Mouse (Mus musculus) heart, embryonic 12.5 days (tissue): ENCODE measurements around the gene Tbxas1. TPM values are rescaled to one million over a fixed set of nuclear protein-coding genes. Genes with fewer than 3 reads are reported as not detected.

ENCODE experiments used
- ATAC-seq: fragments of 200-750 bp; cut with Nextera tagmentation; 2 replicates; pipeline ENCODE4 v1.8.0; 2017; ENCODE audit warnings: moderate TSS enrichment, moderate library complexity; ENCODE audit not compliant: insufficient number of reproducible peaks, low FRiP score
- H3K27ac ChIP-seq: fragments of 300-500 bp; sonication (generic); 2 replicates; pipeline ENCODE4 v1.5.1; 2016; ENCODE audit warnings: mild to moderate bottlenecking, moderate library complexity; ENCODE audit not compliant: poor library complexity, severe bottlenecking
- H3K27me3 ChIP-seq: fragments of 300-500 bp; sonication (generic); replicated peaks from 2 replicates; pipeline ENCODE4 v1.6.1; 2016; ENCODE audit warnings: mild to moderate bottlenecking, moderate library complexity
- H3K36me3 ChIP-seq: fragments of 300-500 bp; sonication (generic); 2 replicates; pipeline ENCODE4 v1.6.1; 2016; ENCODE audit warnings: mild to moderate bottlenecking, moderate library complexity
- H3K4me1 ChIP-seq: fragments of 300-500 bp; sonication (generic); replicated peaks from 2 replicates; pipeline ENCODE4 v1.6.1; 2016; ENCODE audit warnings: mild to moderate bottlenecking
- H3K4me2 ChIP-seq: fragments of 300-500 bp; sonication (generic); 2 replicates; pipeline ENCODE4 v1.6.1; 2016; ENCODE audit warnings: mild to moderate bottlenecking, moderate library complexity
- H3K4me3 ChIP-seq: fragments of 300-500 bp; sonication (generic); 2 replicates; pipeline ENCODE4 v1.5.1; 2016; ENCODE audit warnings: mild to moderate bottlenecking
- H3K9ac ChIP-seq: fragments of 300-500 bp; sonication (generic); 2 replicates; pipeline ENCODE4 v1.6.1; 2016; ENCODE audit warnings: mild to moderate bottlenecking, moderate library complexity
- H3K9me3 ChIP-seq: fragments of 300-500 bp; sonication (generic); replicated peaks from 2 replicates; pipeline ENCODE4 v1.6.1; 2016; ENCODE audit warnings: mild to moderate bottlenecking, moderate library complexity
- WGBS: fragments of 180-500 bp; shearing (Covaris S2); methylation state at CpG from one replicate; pipeline ENCODE4 v1.1.7; 2016; 5-methylcytosine and 5-hydroxymethylcytosine counted together
- polyA plus RNA-seq: library from polyadenylated mRNA; unstranded; fragments of >200 nt; fragmentation: Nextera tagmentation; extraction: Ambion mirVana; gene quantifications from 2 replicates; pipeline ENCODE4 v1.2.1, GENCODE M21; 2016

The Tbxas1 gene
- polyA plus RNA-seq, 1 experiment from 2014 or later = 3.4 TPM

DNA sequence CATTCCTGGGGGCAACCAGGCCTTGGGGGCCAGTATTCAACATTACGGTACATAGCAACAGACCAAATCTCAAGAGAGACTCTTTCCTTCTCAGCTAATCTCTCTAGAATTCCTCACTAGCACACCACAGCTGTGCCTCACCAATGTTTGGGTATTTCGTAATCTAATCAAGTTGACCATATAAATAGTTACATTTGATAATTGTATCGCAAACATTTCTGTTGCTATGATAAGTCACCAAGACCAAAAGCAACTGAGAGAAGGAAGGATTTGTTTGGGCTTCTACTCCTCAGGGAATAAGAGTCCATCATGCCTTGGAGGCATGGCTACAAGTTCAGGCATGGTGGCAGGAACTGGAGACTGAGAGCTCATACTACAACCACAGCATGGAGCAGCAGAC, 67.6 kb downstream of the Tbxas1 start:
- no peaks in the 10 kb centered on the region for H3K36me3 ChIP-seq
- no peak overlapping the region for H3K27ac ChIP-seq
- peaks cover 4% of the 10 kb centered on the region; the same call in 1 of the 2 replicates for H3K9me3 ChIP-seq
- no peak overlapping the region for H3K4me2 ChIP-seq
- no peak overlapping the region for H3K4me3 ChIP-seq
- no peaks in the 10 kb centered on the region for H3K27me3 ChIP-seq
- WGBS = 81% methylated on average over 3 of the region's 3 CpGs
- no peak for ATAC-seq
- H3K4me1 ChIP-seq = peaks cover 18% of the 10 kb centered on the region
- no peak overlapping the region for H3K9ac ChIP-seq

GRCm38 (mm10) chr6:38944392-38944791, 69.2 kb downstream of the Tbxas1 start:
- H3K36me3 ChIP-seq = no peaks in the 10 kb centered on the region
- H3K9ac ChIP-seq = no peak overlapping the region
- no peak overlapping the region for H3K4me2 ChIP-seq
- peaks cover 10% of the 10 kb centered on the region for H3K4me1 ChIP-seq
- WGBS = 94% methylated on average over 8 of the region's 8 CpGs
- H3K27me3 ChIP-seq = no peaks in the 10 kb centered on the region
- H3K27ac ChIP-seq = no peak overlapping the region
- H3K9me3 ChIP-seq = peaks cover 4% of the 10 kb centered on the region; the same call in 1 of the 2 replicates
- H3K4me3 ChIP-seq = no peak overlapping the region
- no peak for ATAC-seq

- no peak overlapping the region for H3K27ac ChIP-seq
- no peak for ATAC-seq
- H3K4me1 ChIP-seq = peaks cover 14% of the 10 kb centered on the region
- peaks cover 4% of the 10 kb centered on the region; the same call in 1 of the 2 replicates for H3K9me3 ChIP-seq
- H3K4me2 ChIP-seq = no peak overlapping the region
- 84% methylated on average over 7 of the region's 7 CpGs for WGBS
- H3K4me3 ChIP-seq = no peak overlapping the region
- H3K9ac ChIP-seq = no peak overlapping the region
- H3K36me3 ChIP-seq = no peaks in the 10 kb centered on the region
- H3K27me3 ChIP-seq = no peaks in the 10 kb centered on the region
Observed at GRCm38 (mm10) chr6:38944826-38945225, 69.6 kb downstream of the Tbxas1 start.

DNA sequence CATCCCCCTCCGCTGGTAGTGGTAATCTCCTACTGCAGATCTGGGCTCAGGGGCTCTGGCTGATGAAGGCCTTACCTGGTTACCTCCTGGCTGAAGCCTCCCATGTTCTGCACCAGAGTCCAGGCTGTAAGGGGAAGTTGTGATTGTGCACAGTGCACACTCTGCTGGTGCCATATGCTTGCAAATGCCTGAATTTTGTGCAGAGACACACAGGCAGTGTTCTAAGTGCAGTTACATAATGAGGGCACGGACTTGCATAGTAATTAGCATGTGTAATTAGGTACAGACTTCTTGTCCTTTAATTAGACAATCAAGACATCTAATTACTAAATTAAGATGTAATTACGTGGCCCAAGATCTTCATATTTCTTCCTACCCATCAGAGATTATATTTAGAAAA, 70.5 kb downstream of the Tbxas1 start:
- Histone ChIP-seq H3K9ac (no peak overlapping the region), H3K27ac (no peak overlapping the region), H3K4me2 (no peak overlapping the region), H3K27me3 (no peaks in the 10 kb centered on the region), H3K36me3 (no peaks in the 10 kb centered on the region), H3K9me3 (peaks cover 4% of the 10 kb centered on the region; the same call in 1 of the 2 replicates), H3K4me3 (no peak overlapping the region), H3K4me1 (peaks cover 20% of the 10 kb centered on the region)
- 79% methylated on average over 3 of the region's 3 CpGs for WGBS
- ATAC-seq = no peak

GRCm38 (mm10) chr6:38947282-38947681, 72.1 kb downstream of the Tbxas1 start:
- no peak overlapping the region for H3K9ac ChIP-seq
- WGBS = 90% methylated on average over 4 of the region's 4 CpGs
- H3K4me1 ChIP-seq = peaks cover 20% of the 10 kb centered on the region
- H3K27ac ChIP-seq = no peak overlapping the region
- ATAC-seq = no peak
- no peak overlapping the region for H3K4me3 ChIP-seq
- H3K4me2 ChIP-seq = no peak overlapping the region
- H3K9me3 ChIP-seq = peaks cover 4% of the 10 kb centered on the region; the same call in 1 of the 2 replicates
- no peaks in the 10 kb centered on the region for H3K27me3 ChIP-seq
- no peaks in the 10 kb centered on the region for H3K36me3 ChIP-seq

DNA sequence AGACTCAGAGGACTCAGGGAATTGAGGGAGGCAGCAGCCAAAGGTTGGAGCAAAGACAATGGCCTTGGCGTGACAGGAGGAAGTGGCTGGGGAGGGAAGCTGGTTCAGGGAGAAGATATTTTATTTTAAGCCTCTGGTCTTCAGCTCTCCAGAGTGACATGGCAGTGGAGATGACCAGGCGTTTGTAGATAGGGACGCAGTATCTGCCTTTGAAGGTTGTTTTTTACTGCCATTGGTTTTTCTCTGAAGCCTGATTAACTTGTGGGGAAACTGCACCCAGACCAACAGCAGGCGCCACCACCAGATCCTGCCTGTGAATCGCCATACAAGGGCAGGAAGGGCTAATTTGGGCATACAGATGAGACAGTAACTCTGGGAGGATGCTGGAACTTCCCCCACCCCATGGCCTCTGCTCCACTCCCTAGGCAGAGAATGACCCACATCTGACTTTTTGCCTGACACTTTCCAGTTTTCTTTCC, 74.5 kb downstream of the Tbxas1 start:
- Histone ChIP-seq H3K27ac (peak overlapping the region; percentile 65), H3K36me3 (no peaks in the 10 kb centered on the region), H3K4me3 (no peak overlapping the region), H3K9me3 (no peaks in the 10 kb centered on the region), H3K4me2 (no peak overlapping the region; the same call in 1 of the 2 replicates), H3K9ac (no peak overlapping the region), H3K4me1 (peaks cover 23% of the 10 kb centered on the region), H3K27me3 (no peaks in the 10 kb centered on the region)
- 5% methylated on average over 5 of the region's 5 CpGs for WGBS
- ATAC-seq = peak; percentile 71

- Histone ChIP-seq H3K36me3 (no peaks in the 10 kb centered on the region), H3K4me3 (no peak overlapping the region), H3K27me3 (no peaks in the 10 kb centered on the region), H3K4me1 (peaks cover 23% of the 10 kb centered on the region), H3K9ac (no peak overlapping the region), H3K27ac (peak overlapping the region; percentile 65), H3K4me2 (no peak overlapping the region), H3K9me3 (no peaks in the 10 kb centered on the region)
- ATAC-seq = no peak
- WGBS = 19% methylated on average over 4 of the region's 4 CpGs
Observed at GRCm38 (mm10) chr6:38950341-38950740, 75.1 kb downstream of the Tbxas1 start.

GRCm38 (mm10) chr6:38950838-38951237, 75.6 kb downstream of the Tbxas1 start:
- Histone ChIP-seq H3K4me3 (no peak overlapping the region), H3K4me2 (no peak overlapping the region), H3K4me1 (peaks cover 23% of the 10 kb centered on the region), H3K36me3 (no peaks in the 10 kb centered on the region), H3K27me3 (no peaks in the 10 kb centered on the region), H3K9me3 (no peaks in the 10 kb centered on the region), H3K27ac (no peak overlapping the region), H3K9ac (no peak overlapping the region)
- no peak for ATAC-seq
- WGBS = 60% methylated on average over 3 of the region's 3 CpGs

- Histone ChIP-seq H3K27ac (no peak overlapping the region), H3K9ac (no peak overlapping the region), H3K9me3 (no peaks in the 10 kb centered on the region), H3K4me2 (no peak overlapping the region), H3K27me3 (no peaks in the 10 kb centered on the region), H3K4me3 (no peak overlapping the region), H3K36me3 (no peaks in the 10 kb centered on the region), H3K4me1 (peaks cover 21% of the 10 kb centered on the region)
- no peak for ATAC-seq
- 64% methylated on average over 2 of the region's 2 CpGs for WGBS
Observed at GRCm38 (mm10) chr6:38956641-38957040, 81.4 kb downstream of the Tbxas1 start.

GRCm38 (mm10) chr6:38957246-38957645, 82.0 kb downstream of the Tbxas1 start:
- no peaks in the 10 kb centered on the region for H3K9me3 ChIP-seq
- no peak overlapping the region for H3K4me2 ChIP-seq
- no peaks in the 10 kb centered on the region for H3K36me3 ChIP-seq
- H3K27me3 ChIP-seq = no peaks in the 10 kb centered on the region
- no peak overlapping the region for H3K4me3 ChIP-seq
- H3K9ac ChIP-seq = no peak overlapping the region
- peaks cover 21% of the 10 kb centered on the region for H3K4me1 ChIP-seq
- 59% methylated on average over 5 of the region's 5 CpGs for WGBS
- no peak for ATAC-seq
- H3K27ac ChIP-seq = no peak overlapping the region

GRCm38 (mm10) chr6:38959502-38959901, 84.3 kb downstream of the Tbxas1 start:
- WGBS = 88% methylated on average over 9 of the region's 9 CpGs
- H3K9me3 ChIP-seq = no peaks in the 10 kb centered on the region

DNA sequence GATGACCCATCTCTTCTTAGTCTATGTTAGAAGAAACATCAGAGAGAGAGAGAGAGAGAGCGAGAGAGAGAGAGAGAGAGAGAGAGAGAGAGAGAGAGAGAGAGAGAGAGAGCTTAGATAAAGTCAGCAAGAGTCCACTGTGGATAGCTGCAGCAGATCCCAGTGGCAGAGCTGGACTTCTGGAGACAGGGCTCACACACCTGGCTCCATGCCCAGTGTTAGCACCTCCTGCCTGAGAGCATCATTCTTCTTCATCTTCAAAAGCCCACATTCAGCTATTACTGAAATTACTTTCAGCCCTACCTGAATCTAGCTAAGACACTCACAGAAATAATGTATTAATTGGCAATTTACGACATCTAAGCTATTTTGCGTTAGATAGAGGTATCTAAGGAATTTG, 85.2 kb downstream of the Tbxas1 start:
- 65% methylated on average over 2 of the region's 3 CpGs for WGBS
- ATAC-seq = no peak
- H3K9me3 ChIP-seq = no peaks in the 10 kb centered on the region
- H3K4me1 ChIP-seq = peaks cover 18% of the 10 kb centered on the region
- no peak overlapping the region for H3K27ac ChIP-seq
- no peak overlapping the region for H3K4me3 ChIP-seq
- no peak overlapping the region for H3K4me2 ChIP-seq
- H3K9ac ChIP-seq = no peak overlapping the region
- H3K27me3 ChIP-seq = no peaks in the 10 kb centered on the region
- no peaks in the 10 kb centered on the region for H3K36me3 ChIP-seq

More at GRCm38 (mm10) chr6:38959502-38959901, 84.3 kb downstream of the Tbxas1 start:
- Histone ChIP-seq H3K27me3 (no peaks in the 10 kb centered on the region), H3K36me3 (no peaks in the 10 kb centered on the region), H3K4me2 (no peak overlapping the region), H3K9ac (no peak overlapping the region), H3K4me3 (no peak overlapping the region), H3K4me1 (peaks cover 18% of the 10 kb centered on the region), H3K27ac (no peak overlapping the region)
- ATAC-seq = no peak
